Mouse (Mus musculus) stomach, embryonic 16.5 days (tissue): Measurements from ENCODE around the gene Sumo3. TPM values are rescaled to one million over a fixed set of nuclear protein-coding genes. Genes with fewer than 3 reads are reported as not detected.

Experiments
- ATAC-seq: fragments of 200-750 bp; cut with Nextera tagmentation; 2 replicates; pipeline ENCODE4 v1.8.0; 2017; ENCODE audit warnings: moderate number of reproducible peaks, moderate TSS enrichment; ENCODE audit not compliant: insufficient read depth, low FRiP score
- H3K27ac ChIP-seq: fragments of 300-500 bp; sonication (generic); 2 replicates; pipeline ENCODE4 v1.5.1; 2014; ENCODE audit warnings: low read length
- H3K27me3 ChIP-seq: fragments of 300-500 bp; sonication (generic); 2 replicates; pipeline ENCODE4 v1.6.1; 2014; ENCODE audit warnings: low read length, control low read depth, mixed read lengths; ENCODE audit not compliant: control insufficient read depth, insufficient read depth
- H3K36me3 ChIP-seq: fragments of 300-500 bp; sonication (generic); 2 replicates; pipeline ENCODE4 v1.6.1; 2014; ENCODE audit warnings: low read length; ENCODE audit not compliant: control insufficient read depth, insufficient read depth
- H3K4me1 ChIP-seq: fragments of 300-500 bp; sonication (generic); 2 replicates; pipeline ENCODE4 v1.6.1; 2014; ENCODE audit warnings: low read length, control low read depth, mixed read lengths; ENCODE audit not compliant: control insufficient read depth, insufficient read depth
- H3K4me2 ChIP-seq: fragments of 300-500 bp; sonication (generic); 2 replicates; pipeline ENCODE4 v1.6.1; 2014; ENCODE audit warnings: low read depth, low read length, mixed read lengths
- H3K4me3 ChIP-seq: fragments of 300-500 bp; sonication (generic); replicated peaks from 2 replicates; pipeline ENCODE4 v1.5.1; 2014; ENCODE audit warnings: mild to moderate bottlenecking, low read length
- H3K9ac ChIP-seq: fragments of 300-500 bp; sonication (generic); 2 replicates; pipeline ENCODE4 v1.6.1; 2014; ENCODE audit warnings: low read length
- H3K9me3 ChIP-seq: fragments of 300-500 bp; sonication (generic); replicated peaks from 2 replicates; pipeline ENCODE4 v1.6.1; 2016; ENCODE audit warnings: low read length, control low read depth; ENCODE audit not compliant: control insufficient read depth
- WGBS: fragments of 180-500 bp; shearing (Covaris S2); extraction: QIAGEN DNeasy Blood & Tissue Kit; methylation state at CpG from one replicate; pipeline ENCODE4 v1.1.7; 2014; 5-methylcytosine and 5-hydroxymethylcytosine counted together
- polyA plus RNA-seq: library from polyadenylated mRNA; unstranded; fragments of >200 nt; fragmentation: Nextera tagmentation; extraction: Ambion mirVana; gene quantifications from 2 replicates; pipeline ENCODE4 v1.2.1, GENCODE M21; 2015

Sumo3 gene
- polyA plus RNA-seq: 324 and 327 TPM in 2 replicates

DNA sequence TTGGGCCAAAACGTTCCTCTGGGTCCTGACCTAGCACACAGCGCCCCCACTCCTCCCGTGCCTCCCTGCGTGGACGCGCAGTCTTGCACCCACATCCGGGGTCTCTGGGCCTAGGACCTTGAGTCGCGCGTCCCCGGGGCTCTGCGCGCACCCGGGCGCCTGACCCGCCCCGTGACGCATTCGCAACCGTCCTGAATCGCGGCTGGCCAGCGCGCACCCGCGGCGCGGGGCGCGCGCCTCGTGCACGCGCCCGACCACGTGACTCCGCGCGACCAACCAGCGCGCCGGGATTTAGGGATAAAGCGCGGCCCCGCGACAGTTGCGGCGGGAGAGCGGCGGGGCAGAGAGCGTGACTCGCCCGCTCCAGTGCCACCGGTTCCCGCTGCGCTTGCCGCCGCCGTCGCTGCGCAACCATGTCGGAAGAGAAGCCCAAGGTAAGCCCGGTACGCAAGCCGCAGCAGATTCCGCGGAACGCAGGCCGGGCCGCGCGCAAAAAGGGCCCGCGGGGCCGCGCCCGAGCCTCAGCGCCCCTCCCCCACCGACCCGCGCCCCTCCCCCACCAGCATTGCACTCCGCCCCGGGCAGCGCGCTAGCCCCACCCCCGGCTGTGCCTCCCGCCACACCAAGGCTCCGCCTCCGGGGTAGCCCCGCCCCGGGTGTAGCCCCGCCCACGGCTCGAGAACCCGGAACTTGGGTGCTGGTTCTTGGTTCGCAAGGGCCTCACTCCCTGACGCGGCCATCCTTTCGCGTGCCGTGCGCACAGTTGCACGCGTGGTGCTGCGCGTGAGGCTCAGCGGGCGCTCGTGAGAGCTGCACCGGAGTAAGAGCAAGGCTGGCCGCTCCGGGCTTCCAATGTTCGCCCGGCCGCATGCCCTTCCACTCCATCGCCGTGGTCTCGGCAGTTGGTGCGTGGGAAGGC lies at the start of gene Sumo3, which contains the start of gene Gm49325:
TSS of gene Sumo3 (plus strand) at position 190 of the 919 bp plus-strand sequence.
TSS of gene Gm49325 (plus strand) at position 290 of the 919 bp plus-strand sequence.
- peaks cover 11% of the 10 kb centered on the region; the same call in 1 of the 2 replicates for H3K4me1 ChIP-seq
- no peaks in the 10 kb centered on the region for H3K27me3 ChIP-seq
- peak within 1 kb of the TSS; percentile 88 for H3K4me2 ChIP-seq
- H3K27ac ChIP-seq: peak within 1 kb of the TSS; percentile 99
- ATAC-seq: peak; percentile 94
- WGBS: under 1% methylated on average over 115 of the region's 119 CpGs
- peaks cover 8% of the 10 kb centered on the region for H3K36me3 ChIP-seq
- H3K9me3 ChIP-seq: no peaks in the 10 kb centered on the region
- H3K9ac ChIP-seq: peak within 1 kb of the TSS; percentile 89
- H3K4me3 ChIP-seq: peak within 1 kb of the TSS; percentile 77

DNA sequence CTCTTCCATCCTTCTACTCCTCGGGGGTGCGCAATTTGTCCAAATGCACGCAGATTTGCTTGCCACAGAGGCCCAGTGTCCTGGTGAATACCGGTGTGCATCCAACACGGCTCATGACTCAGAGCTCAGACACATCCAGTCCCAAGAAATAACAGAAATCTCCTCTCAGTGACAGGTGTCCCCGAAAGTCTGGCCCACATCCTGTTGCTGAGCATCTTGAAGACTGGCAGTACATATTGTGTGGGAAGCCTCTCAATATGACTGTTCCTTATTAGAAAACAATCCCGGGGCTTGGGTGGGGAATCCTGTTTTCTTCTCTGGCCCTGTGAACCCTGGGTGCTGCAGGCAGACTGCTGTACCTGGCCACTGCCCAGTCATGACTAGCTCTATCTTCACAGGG lies 49.3 kb upstream of the Sumo3 start:
- 89% methylated on average over 7 of the region's 7 CpGs for WGBS
- H3K4me2 ChIP-seq: no peak overlapping the region
- H3K27ac ChIP-seq: no peak overlapping the region
- no peaks in the 10 kb centered on the region for H3K36me3 ChIP-seq
- ATAC-seq: no peak
- no peak overlapping the region for H3K9ac ChIP-seq
- H3K27me3 ChIP-seq: no peaks in the 10 kb centered on the region
- no peaks in the 10 kb centered on the region for H3K9me3 ChIP-seq
- no peak overlapping the region for H3K4me3 ChIP-seq
- no peaks in the 10 kb centered on the region for H3K4me1 ChIP-seq

DNA sequence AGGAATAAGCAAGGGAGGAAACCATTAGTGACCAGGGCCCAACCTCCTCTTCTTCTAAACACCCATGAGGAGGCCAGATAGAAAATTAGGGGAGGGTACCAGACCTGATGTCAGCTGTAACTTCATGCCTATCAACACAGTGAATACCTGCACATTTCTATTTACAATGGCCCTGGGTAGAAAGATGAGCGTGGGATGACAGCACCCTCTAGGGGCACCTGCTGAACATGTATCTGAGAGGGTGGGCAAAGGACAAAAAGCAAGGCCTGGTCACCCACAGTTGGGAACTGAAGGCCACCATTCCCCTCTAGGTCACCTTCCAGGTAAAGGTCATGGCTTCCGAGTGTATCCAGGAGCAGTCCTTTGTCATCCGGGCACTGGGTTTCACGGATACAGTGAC lies 48.3 kb upstream of the Sumo3 start:
- Histone ChIP-seq H3K36me3 (no peaks in the 10 kb centered on the region), H3K9me3 (no peaks in the 10 kb centered on the region), H3K27me3 (no peaks in the 10 kb centered on the region), H3K4me2 (no peak overlapping the region), H3K4me1 (no peaks in the 10 kb centered on the region), H3K4me3 (no peak overlapping the region), H3K27ac (no peak overlapping the region), H3K9ac (no peak overlapping the region)
- no peak for ATAC-seq
- 86% methylated on average over 4 of the region's 4 CpGs for WGBS

DNA sequence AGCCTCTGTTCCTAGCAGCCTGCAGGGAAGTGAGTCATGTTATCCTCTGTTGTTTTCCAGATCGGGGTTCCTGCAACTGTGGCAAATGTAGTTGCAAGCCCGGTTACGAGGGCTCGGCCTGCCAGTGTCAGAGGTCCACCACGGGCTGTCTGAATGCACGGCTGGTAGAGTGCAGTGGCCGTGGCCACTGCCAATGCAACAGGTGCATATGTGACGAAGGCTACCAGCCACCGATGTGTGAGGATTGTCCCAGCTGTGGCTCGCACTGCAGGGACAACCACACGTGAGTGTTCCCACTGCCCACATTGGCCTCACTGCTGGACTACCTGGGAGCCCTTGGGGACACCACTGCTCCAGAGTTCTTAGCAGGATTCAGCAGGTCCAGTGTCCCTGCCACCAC lies 45.8 kb upstream of the Sumo3 start:
- Histone ChIP-seq H3K27ac (no peak overlapping the region), H3K36me3 (no peaks in the 10 kb centered on the region), H3K4me2 (no peak overlapping the region), H3K4me3 (no peak overlapping the region), H3K4me1 (no peaks in the 10 kb centered on the region), H3K9ac (no peak overlapping the region), H3K27me3 (no peaks in the 10 kb centered on the region), H3K9me3 (no peaks in the 10 kb centered on the region)
- 84% methylated on average over 11 of the region's 11 CpGs for WGBS
- no peak for ATAC-seq

DNA sequence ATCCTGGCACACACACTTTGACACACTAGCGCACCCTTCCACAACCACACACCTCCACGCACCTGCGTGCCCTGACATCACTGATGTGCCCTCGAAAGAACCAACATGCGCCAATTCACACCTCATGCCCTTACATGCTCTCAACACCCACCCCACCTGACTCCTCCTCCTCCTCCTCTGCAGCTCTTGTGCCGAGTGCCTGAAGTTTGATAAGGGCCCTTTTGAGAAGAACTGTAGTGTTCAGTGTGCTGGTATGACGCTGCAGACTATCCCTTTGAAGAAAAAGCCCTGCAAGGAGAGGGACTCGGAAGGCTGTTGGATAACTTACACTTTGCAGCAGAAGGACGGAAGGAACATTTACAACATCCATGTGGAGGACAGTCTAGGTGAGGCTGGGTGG lies 45.1 kb upstream of the Sumo3 start:
- H3K36me3 ChIP-seq: no peaks in the 10 kb centered on the region
- no peaks in the 10 kb centered on the region for H3K9me3 ChIP-seq
- no peak overlapping the region for H3K27ac ChIP-seq
- H3K4me3 ChIP-seq: no peak overlapping the region
- no peaks in the 10 kb centered on the region for H3K27me3 ChIP-seq
- H3K4me2 ChIP-seq: no peak overlapping the region
- no peaks in the 10 kb centered on the region for H3K4me1 ChIP-seq
- WGBS: 81% methylated on average over 9 of the region's 9 CpGs
- no peak for ATAC-seq
- no peak overlapping the region for H3K9ac ChIP-seq

DNA sequence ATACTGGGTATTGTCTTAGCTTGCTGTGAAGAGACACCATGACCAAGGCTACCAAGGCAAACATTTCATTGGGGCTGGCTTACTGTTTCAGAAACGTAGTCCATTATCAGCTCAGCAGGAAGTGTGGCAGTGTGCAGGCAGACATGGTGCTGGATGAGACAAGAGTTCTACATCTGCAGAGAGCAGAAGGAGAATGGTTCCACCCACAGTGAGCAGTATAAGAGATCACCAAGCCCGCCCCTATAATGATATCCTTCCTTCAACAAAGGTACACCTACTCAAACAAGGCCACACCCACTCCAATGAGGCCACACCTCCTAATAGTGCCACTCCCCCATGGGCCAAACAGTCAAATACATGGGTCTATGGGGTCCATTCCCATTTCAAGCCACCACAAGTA lies 44.4 kb upstream of the Sumo3 start:
- H3K9ac ChIP-seq: no peak overlapping the region
- H3K36me3 ChIP-seq: no peaks in the 10 kb centered on the region
- ATAC-seq: no peak
- no peak overlapping the region for H3K4me2 ChIP-seq
- no peaks in the 10 kb centered on the region for H3K27me3 ChIP-seq
- 69% methylated on average over 2 of the region's 2 CpGs for WGBS
- no peaks in the 10 kb centered on the region for H3K4me1 ChIP-seq
- no peaks in the 10 kb centered on the region for H3K9me3 ChIP-seq
- no peak overlapping the region for H3K4me3 ChIP-seq
- no peak overlapping the region for H3K27ac ChIP-seq

DNA sequence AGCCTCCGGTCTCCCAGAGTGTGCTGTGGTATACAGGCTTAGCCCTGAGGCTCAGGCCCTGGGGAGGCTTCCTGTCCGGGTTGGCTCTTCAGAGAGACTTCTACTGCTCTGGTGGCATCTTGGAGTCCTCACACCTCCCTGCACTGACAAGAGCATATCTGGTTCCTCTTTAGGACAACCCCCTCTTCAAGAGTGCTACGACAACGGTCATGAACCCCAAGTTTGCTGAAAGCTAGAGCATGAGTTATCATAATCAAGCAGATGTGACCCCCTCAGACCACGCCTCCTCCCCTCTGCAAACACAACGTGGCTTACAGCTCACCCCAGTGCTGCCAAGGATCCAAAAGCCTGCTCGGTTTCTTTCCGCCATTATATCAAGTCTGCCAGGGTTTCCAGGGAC lies 40.9 kb upstream of the Sumo3 start:
- WGBS: 68% methylated on average over 8 of the region's 8 CpGs
- H3K4me1 ChIP-seq: no peaks in the 10 kb centered on the region
- H3K9me3 ChIP-seq: no peaks in the 10 kb centered on the region
- no peak overlapping the region for H3K4me2 ChIP-seq
- no peak for ATAC-seq
- no peak overlapping the region for H3K9ac ChIP-seq
- H3K27me3 ChIP-seq: no peaks in the 10 kb centered on the region
- H3K36me3 ChIP-seq: no peaks in the 10 kb centered on the region
- no peak overlapping the region for H3K4me3 ChIP-seq
- H3K27ac ChIP-seq: no peak overlapping the region

DNA sequence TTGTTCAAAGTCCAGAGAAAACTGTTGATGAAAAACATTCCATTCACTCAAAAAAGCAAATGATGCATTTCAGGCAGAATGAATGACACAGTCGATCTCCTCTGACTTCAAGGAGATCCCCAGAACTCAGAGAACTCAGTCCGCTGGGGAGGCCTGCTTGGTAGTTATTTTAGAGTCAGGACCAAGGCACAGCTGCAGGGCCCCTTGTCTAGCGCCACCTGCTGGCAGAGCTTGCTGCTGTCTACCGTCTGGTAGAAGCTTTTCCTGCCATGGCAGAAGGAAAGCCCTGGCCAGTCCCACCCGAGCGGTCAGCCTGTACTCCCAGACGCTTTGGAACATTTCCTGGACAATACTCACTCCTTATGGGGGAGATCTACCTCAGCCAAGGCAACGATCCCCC lies 39.2 kb upstream of the Sumo3 start:
- 37% methylated on average over 8 of the region's 8 CpGs for WGBS
- Histone ChIP-seq H3K4me1 (no peaks in the 10 kb centered on the region), H3K4me3 (no peak overlapping the region), H3K27ac (peak overlapping the region; percentile 9; the same call in 1 of the 2 replicates), H3K9me3 (no peaks in the 10 kb centered on the region), H3K4me2 (no peak overlapping the region), H3K9ac (no peak overlapping the region), H3K36me3 (no peaks in the 10 kb centered on the region), H3K27me3 (no peaks in the 10 kb centered on the region)
- ATAC-seq: no peak

DNA sequence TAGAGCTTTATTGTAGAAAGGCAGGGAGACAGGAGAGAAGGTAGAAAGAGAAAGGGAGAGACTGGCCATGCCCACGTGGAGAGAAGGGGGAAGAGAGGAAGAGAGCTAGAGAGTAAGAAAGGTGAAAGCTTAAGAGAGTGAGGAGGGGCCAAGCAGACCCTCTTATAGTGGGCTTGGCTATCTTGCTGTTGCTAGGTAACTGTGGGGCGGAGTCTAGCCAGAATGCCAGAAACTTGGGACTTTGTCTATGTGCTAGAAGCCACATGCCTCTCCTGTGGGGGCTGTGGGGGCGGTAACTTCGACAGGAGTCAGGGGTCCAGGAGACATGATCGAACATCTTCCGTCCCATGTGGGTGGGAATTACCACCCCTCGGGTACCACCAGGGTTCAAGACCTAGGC lies 36.4 kb upstream of the Sumo3 start:
- Histone ChIP-seq H3K27ac (peak overlapping the region; percentile 88), H3K36me3 (no peaks in the 10 kb centered on the region), H3K4me2 (peak overlapping the region; percentile 8; the same call in 1 of the 2 replicates), H3K9ac (peak overlapping the region; percentile 59; the same call in 1 of the 2 replicates), H3K27me3 (no peaks in the 10 kb centered on the region), H3K9me3 (no peaks in the 10 kb centered on the region), H3K4me1 (no peaks in the 10 kb centered on the region), H3K4me3 (no peak overlapping the region)
- ATAC-seq: peak; percentile 18; the same call in 1 of the 2 replicates
- 39% methylated on average over 7 of the region's 7 CpGs for WGBS
